Mouse (Mus musculus): Measurements from ENCODE around the gene Gpr15.

DNA sequence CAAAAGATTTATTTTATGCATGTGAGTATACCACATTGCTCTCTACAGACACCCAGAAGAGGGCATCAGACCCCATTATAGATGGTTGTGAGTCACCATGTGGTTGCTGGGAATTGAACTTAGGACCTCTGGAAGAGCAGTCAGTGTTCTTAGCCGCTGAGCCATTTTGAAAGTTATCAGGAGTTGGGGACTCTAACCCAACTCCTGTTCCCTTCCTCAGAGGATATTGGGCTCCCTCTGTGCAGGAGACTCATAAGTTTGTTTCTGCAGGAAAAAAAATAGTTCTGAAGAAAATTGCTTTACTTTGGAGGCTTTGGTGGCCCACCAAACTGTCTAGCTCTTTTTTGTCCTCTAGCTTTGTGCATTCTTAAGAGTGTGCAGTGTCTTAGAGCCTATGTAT, 30.3 kb downstream of the Gpr15 start:
- TF ChIP-seq CTCF (IDR thresholded peaks at IDR 0.05; ENCODE audit: extremely low read depth, insufficient read depth, low read length), result no peak
- TF ChIP-seq POLR2A (IDR thresholded peaks at IDR 0.05; ENCODE audit: extremely low read depth, insufficient read depth, low read length), result no peak
